8 mouse cellular contexts compared by ENCODE assay signal in the genomic region with DNA sequence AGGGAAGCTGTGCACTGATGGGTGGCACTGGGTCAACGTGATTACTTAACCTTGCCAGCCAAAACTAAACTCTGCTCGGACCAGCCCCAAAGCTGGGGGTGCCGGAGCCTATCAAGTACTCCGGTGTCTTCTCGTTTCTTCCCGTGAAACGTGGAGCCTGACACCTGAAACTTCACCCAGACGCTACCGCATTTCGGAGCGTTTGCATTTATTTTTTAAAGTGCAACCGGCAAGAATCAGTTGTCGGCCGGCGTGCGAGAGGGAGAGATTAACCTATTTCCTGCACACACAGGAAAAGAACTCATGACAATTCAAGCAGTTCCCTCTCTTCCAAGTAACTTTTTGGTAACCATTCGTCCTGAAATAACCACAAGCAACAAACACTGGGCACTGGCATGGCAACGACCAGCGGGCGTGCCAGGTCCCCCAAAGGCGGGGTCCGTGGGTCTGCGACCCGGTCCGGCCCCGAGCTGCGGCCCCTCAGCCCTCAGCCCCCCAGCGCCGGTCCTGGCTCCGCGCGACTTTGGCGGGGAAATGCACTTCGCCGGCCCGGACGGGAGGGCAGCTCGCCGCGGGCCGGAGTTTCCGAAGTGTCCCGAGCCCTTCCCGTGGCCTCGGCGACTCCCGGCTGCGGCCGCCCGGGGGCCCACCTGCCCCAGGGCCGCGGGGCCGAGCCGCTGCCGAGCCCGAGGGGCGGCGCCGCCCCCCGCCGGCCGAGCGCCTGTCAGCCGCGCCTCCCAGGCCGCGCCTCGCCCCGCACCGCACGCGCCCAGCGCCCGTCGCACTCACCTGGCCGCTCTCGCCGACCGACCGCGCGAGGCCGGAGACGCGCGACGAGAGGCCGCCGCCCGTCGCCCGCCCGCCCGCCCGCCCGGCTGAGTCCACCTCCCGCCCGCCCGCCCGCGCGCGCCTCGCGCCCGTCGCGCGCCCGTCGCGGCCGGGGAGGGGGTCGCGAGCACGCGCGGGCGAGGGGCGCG.
DNase-seq lines count a peak whose midpoint lies in the region; ATAC-seq lines count a peak whose summit lies in the region.

No protein-coding gene starts in this region.

- peak overlapping the region; percentile 79 for H3K9ac ChIP-seq in forebrain, embryonic 16.5 days (replicated peaks; ENCODE audit: low read depth, low read length)

- H3K4me3 ChIP-seq in forebrain, embryonic 16.5 days (replicated peaks; ENCODE audit: low read length), result peak overlapping the region; percentile 67

- H3K4me1 ChIP-seq in forebrain, embryonic 16.5 days (replicated peaks; ENCODE audit: control insufficient read depth, insufficient read depth, low read length), result peaks cover 11% of the 10 kb centered on the region

- H3K4me2 ChIP-seq in forebrain, embryonic 16.5 days (ENCODE audit: low read length), result peak overlapping the region; percentile 92

- no peaks in the 10 kb centered on the region for H3K36me3 ChIP-seq in forebrain, embryonic 16.5 days (ENCODE audit: control insufficient read depth, insufficient read depth)

- ATAC-seq in forebrain, embryonic 16.5 days, result peak; percentile 19

- peak; percentile 54 for DNase-seq in Muller cell, postnatal 12 days (ENCODE audit: inconsistent ontology term)
- peak; percentile 75 for DNase-seq in cerebellum, adult 11-12 months
- DNase-seq in heart, postnatal 4 days, result peak; percentile 59
- DNase-seq in layer of hippocampus, postnatal 10 days (ENCODE audit: low spot score in 2 of 2), result peak; percentile 36 to 59
- DNase-seq in lung, postnatal 36 days, result peak; percentile 64
- DNase-seq in right cerebral cortex, adult 18-20 months, result peak; percentile 20
- peak; percentile 41 for DNase-seq in urinary bladder, postnatal 25 days (ENCODE audit: low spot score)

- no peaks in the 10 kb centered on the region for H3K9me3 ChIP-seq in forebrain, embryonic 16.5 days (ENCODE audit: control insufficient read depth, low read length)

- H3K27me3 ChIP-seq in forebrain, embryonic 16.5 days (replicated peaks; ENCODE audit: control insufficient read depth, insufficient read depth, low read length), result no peaks in the 10 kb centered on the region

- peak overlapping the region; percentile 96 for H3K27ac ChIP-seq in forebrain, embryonic 16.5 days (ENCODE audit: low read length)

- WGBS in forebrain, embryonic 16.5 days, result under 1% methylated on average over 46 of the region's 121 CpGs

Comparison
In these comparisons a context has a peak if more than half of its experiments do, and no peak if none do; other contexts are left out.
1. Peak in every context shown above with its lines: DNase-seq, ATAC-seq, H3K4me3 ChIP-seq and H3K27ac ChIP-seq.
2. DNase-seq: peak in every context shown above with its lines; median percentile 75 in cerebellum, adult 11-12 months; 64 in lung, postnatal 36 days; 59 in heart, postnatal 4 days; 54 in Muller cell, postnatal 12 days; 48 in layer of hippocampus, postnatal 10 days; 41 in urinary bladder, postnatal 25 days; 20 in right cerebral cortex, adult 18-20 months.